Comparison of ENCODE assay signal across 4 mouse cellular contexts in the genomic region with DNA sequence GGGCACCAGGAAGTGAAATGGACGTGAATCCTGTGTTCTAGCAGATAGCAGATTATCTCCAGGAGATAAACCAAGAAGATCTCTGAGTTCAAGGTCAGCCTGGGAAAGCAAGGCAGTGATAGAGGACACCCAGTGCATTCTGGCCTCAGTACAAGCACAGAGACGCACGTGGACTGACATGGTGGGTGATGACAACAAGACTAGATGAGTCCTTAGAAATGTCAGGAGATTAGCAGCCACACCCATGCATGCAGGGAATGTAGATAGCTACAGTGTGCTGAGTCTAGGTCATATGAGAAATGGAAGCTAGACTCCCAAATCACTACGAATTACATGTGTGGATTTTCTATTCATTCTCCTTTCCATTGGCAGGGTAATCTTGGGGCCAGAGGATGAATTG. TPM values are rescaled to one million over a fixed set of nuclear protein-coding genes. Genes with fewer than 3 reads are reported as not detected.
A peak's percentile ranks its signal among the peaks of the same experiment; 100 is the strongest.
DNase-seq lines count a peak whose midpoint lies in the region; ATAC-seq and TF ChIP-seq lines count a peak whose summit lies in the region.
"Not testable (repeated sequence)": the region's sequence is repeated elsewhere in the genome, so short reads cannot be mapped to it uniquely, and the experiment has no call there.

No protein-coding gene starts in this region.

- ATAC-seq in liver, embryonic 12.5 days: peak; percentile 68; the same call in 1 of the 2 replicates
- ATAC-seq in liver, embryonic 13.5 days (ENCODE audit: low read depth): peak; percentile 54; the same call in 1 of the 2 replicates
- peak; percentile 59; the same call in 1 of the 2 replicates for ATAC-seq in megakaryocyte-erythroid progenitor cell, adult 5-6 weeks (replicated peaks; ENCODE audit: low FRiP score, low TSS enrichment, poor library complexity, severe bottlenecking)

- H3K9me3 ChIP-seq in liver, embryonic 12.5 days (replicated peaks); liver, embryonic 13.5 days (replicated peaks): not testable (repeated sequence)

- H3K36me3 ChIP-seq in liver, embryonic 12.5 days; liver, embryonic 13.5 days; testis, adult 2 months (ENCODE audit: control insufficient read depth, insufficient read depth, low read length): not testable (repeated sequence)

- not testable (repeated sequence) for DNase-seq in liver, embryonic 13.5 days

- not testable (repeated sequence) for H3K27ac ChIP-seq in liver, embryonic 12.5 days; liver, embryonic 13.5 days; testis, adult 2 months (ENCODE audit: control insufficient read depth, insufficient read depth, low read depth, low read length)

- not testable (repeated sequence) for H3K27me3 ChIP-seq in liver, embryonic 12.5 days (replicated peaks); liver, embryonic 13.5 days; testis, adult 2 months (ENCODE audit: control insufficient read depth, insufficient read depth, low read length)

- not testable (repeated sequence) for H3K4me1 ChIP-seq in liver, embryonic 12.5 days; liver, embryonic 13.5 days (replicated peaks); testis, adult 2 months (ENCODE audit: control insufficient read depth, insufficient read depth, low read length)

- not testable (repeated sequence) for H3K9ac ChIP-seq in liver, embryonic 12.5 days; liver, embryonic 13.5 days

- not testable (repeated sequence) for H3K4me3 ChIP-seq in liver, embryonic 12.5 days; liver, embryonic 13.5 days (replicated peaks)
- H3K4me3 ChIP-seq in testis, adult 2 months (ENCODE audit: control insufficient read depth, low read depth, low read length): peak overlapping the region; percentile 69

- H3K4me2 ChIP-seq in liver, embryonic 12.5 days; liver, embryonic 13.5 days: not testable (repeated sequence)

- WGBS in liver, embryonic 12.5 days (ENCODE audit: insufficient replicate concordance): 48% methylated on average over 4 of the region's 4 CpGs
- WGBS in liver, embryonic 13.5 days (ENCODE audit: insufficient replicate concordance): 44% methylated on average over 4 of the region's 4 CpGs

- TF ChIP-seq CTCF in testis, adult 2 months (IDR thresholded peaks at IDR 0.05; ENCODE audit: control insufficient read depth, insufficient read depth, insufficient replicate concordance, low read depth, low read length): not testable (repeated sequence)

- TF ChIP-seq POLR2A in testis, adult 2 months (IDR thresholded peaks at IDR 0.05; ENCODE audit: control insufficient read depth, low read depth, low read length): not testable (repeated sequence)

RNA-seq across cellular contexts. Expression of a gene that starts 22.0 kb away (rescaled TPM):
- 4.2 and 4.9 TPM in 2 replicates for polyA plus RNA-seq in liver, embryonic 12.5 days (2016; fragmentation: Nextera tagmentation; extraction: Ambion mirVana)
- 2.3 and 2.9 TPM in 2 replicates for polyA plus RNA-seq in liver, embryonic 13.5 days (2015; fragmentation: Nextera tagmentation; extraction: Ambion mirVana)
- 4.7 and 5.3 TPM in 2 replicates for total RNA-seq in megakaryocyte-erythroid progenitor cell, adult 5-6 weeks (2014; fragmentation: Nextera tagmentation)
- 1.9 and 2.1 TPM in 2 replicates for total RNA-seq in megakaryocyte-erythroid progenitor cell, adult 5-6 weeks (2017)
- polyA plus RNA-seq in testis, adult 2 months (2012; rRNA removed): 15.9 and 17.5 TPM in 2 replicates
